Mouse (Mus musculus): ENCODE measurements around the gene Chka. TPM values are rescaled to one million over a fixed set of nuclear protein-coding genes. Genes with fewer than 3 reads are reported as not detected.

Chka gene
- polyA plus RNA-seq, 1 experiment from 2014 or later: 54.0 TPM

DNA sequence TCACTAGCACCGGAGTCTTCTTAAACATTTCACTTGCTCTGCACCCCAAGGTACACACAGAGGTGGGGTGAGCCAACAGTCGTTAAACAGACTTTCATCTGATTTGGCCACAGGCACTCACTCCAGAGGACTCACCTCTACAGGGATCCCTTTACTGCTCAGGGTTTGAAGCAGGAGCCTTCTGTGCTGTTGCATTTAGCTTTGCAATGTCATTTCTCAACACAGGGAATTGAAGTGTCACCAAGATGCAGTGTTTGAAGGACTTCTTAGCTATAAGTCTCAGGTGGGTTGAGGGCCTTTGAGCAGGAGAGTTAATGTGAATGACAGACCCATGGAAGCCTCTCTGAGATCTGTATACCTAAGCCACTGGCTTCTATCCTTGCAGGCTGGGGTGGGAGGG lies 7.9 kb upstream of the Chka start:
- H3K36me3 ChIP-seq (ENCODE audit: control insufficient read depth, insufficient read depth, low read length): no peaks in the 10 kb centered on the region
- no peak overlapping the region for H3K4me3 ChIP-seq (ENCODE audit: low read depth, low read length)
- H3K4me1 ChIP-seq (replicated peaks; ENCODE audit: control insufficient read depth, insufficient read depth, low read length): no peaks in the 10 kb centered on the region
- no peak overlapping the region for H3K9ac ChIP-seq (ENCODE audit: low read length)
- no peak for ATAC-seq (replicated peaks; ENCODE audit: low FRiP score, low TSS enrichment, low read depth)
- 71% methylated on average over 2 of the region's 2 CpGs for WGBS
- H3K27me3 ChIP-seq (replicated peaks; ENCODE audit: control insufficient read depth, insufficient read depth, low read length): no peaks in the 10 kb centered on the region
- no peak overlapping the region for H3K4me2 ChIP-seq (ENCODE audit: low read length)
- no peak overlapping the region for H3K27ac ChIP-seq (ENCODE audit: low read depth)
- DNase-seq (ENCODE audit: low spot score): no peak
- H3K9me3 ChIP-seq (ENCODE audit: control insufficient read depth, low read length): no peaks in the 10 kb centered on the region

DNA sequence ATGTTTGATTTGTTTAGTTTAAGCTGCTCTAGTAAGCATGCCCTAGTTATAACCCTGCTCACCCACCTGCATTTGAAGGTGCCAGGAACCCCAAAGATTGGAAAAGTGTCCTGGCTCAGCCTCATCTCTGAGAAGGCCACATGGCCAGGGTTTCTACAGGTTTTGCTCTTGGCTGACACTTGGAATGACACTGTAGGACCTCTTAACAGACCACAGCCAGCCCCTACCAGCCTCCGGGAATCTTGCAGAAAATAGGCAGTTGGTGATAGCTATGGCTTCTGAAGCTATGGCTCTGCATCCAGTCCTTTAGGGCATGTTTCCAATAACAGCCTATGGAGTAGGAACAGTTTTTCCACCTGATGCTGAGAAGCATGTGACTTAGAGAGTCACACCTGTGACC lies 6.7 kb upstream of the Chka start:
- H3K27ac ChIP-seq (ENCODE audit: low read depth): no peak overlapping the region
- ATAC-seq (replicated peaks; ENCODE audit: low FRiP score, low TSS enrichment, low read depth) (no peak), DNase-seq (ENCODE audit: low spot score) (no peak)
- no peak overlapping the region for H3K4me3 ChIP-seq (ENCODE audit: low read depth, low read length)
- H3K9me3 ChIP-seq (ENCODE audit: control insufficient read depth, low read length): no peaks in the 10 kb centered on the region
- no peak overlapping the region for H3K9ac ChIP-seq (ENCODE audit: low read length)
- WGBS: 100% methylated on average over 1 of the region's 1 CpGs
- H3K4me1 ChIP-seq (replicated peaks; ENCODE audit: control insufficient read depth, insufficient read depth, low read length): no peaks in the 10 kb centered on the region
- no peaks in the 10 kb centered on the region for H3K27me3 ChIP-seq (replicated peaks; ENCODE audit: control insufficient read depth, insufficient read depth, low read length)
- no peaks in the 10 kb centered on the region for H3K36me3 ChIP-seq (ENCODE audit: control insufficient read depth, insufficient read depth, low read length)
- no peak overlapping the region for H3K4me2 ChIP-seq (ENCODE audit: low read length)

DNA sequence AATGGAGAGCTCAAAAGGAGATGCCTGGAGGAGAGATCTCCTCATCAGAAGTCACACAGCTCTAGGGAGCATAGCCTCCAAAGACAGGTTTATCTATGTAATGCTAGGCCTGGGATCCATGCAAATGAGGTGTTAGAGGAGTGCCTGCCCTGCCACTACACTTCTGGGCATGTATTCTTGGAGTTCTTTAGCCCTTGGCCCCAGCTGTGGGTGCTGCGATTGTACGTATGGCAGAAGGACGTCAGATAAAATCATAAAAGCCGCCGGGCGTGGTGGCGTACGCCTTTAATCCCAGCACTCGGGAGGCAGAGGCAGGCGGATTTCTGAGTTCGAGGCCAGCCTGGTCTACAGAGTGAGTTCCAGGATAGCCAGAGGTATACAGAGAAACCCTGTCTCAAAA lies 6.2 kb upstream of the Chka start:
- Histone ChIP-seq H3K4me3 (ENCODE audit: low read depth, low read length) (no peak overlapping the region), H3K36me3 (ENCODE audit: control insufficient read depth, insufficient read depth, low read length) (no peaks in the 10 kb centered on the region), H3K9ac (ENCODE audit: low read length) (no peak overlapping the region), H3K27ac (ENCODE audit: low read depth) (no peak overlapping the region), H3K9me3 (ENCODE audit: control insufficient read depth, low read length) (no peaks in the 10 kb centered on the region), H3K27me3 (replicated peaks; ENCODE audit: control insufficient read depth, insufficient read depth, low read length) (no peaks in the 10 kb centered on the region), H3K4me2 (ENCODE audit: low read length) (no peak overlapping the region), H3K4me1 (replicated peaks; ENCODE audit: control insufficient read depth, insufficient read depth, low read length) (no peaks in the 10 kb centered on the region)
- ATAC-seq (replicated peaks; ENCODE audit: low FRiP score, low TSS enrichment, low read depth) (no peak), DNase-seq (ENCODE audit: low spot score) (no peak)
- WGBS: 86% methylated on average over 11 of the region's 11 CpGs

DNA sequence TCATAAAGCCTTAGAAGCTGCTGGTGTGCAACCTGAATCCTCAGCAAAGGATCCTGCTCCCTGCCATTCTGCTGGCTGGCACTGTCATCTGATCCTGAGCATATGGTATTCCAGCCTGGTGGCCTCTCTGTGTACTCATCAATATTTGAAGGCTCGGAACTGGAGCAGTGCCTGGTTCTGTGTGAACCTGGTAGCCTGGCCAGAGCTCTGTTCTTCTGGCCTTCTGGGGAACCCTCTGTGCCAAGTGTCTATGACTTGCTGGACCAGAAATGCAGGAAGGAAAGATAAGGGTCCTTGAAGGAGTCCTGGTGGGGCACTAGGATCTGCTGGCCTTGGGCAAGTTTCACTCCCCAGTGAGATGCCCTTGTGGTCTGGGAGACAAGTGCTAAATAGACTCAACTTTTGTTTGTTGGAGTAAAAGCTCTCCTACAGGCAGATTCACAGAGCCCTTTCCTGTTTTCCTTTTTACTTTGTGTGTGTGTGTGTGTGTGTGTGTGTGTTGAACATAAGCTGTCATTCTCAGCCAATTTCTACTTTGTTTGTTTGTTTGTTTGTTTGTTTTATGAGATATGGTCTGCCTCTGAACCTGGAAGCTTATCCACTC lies 5.7 kb upstream of the Chka start:
- WGBS: 63% methylated on average over 1 of the region's 1 CpGs

DNA sequence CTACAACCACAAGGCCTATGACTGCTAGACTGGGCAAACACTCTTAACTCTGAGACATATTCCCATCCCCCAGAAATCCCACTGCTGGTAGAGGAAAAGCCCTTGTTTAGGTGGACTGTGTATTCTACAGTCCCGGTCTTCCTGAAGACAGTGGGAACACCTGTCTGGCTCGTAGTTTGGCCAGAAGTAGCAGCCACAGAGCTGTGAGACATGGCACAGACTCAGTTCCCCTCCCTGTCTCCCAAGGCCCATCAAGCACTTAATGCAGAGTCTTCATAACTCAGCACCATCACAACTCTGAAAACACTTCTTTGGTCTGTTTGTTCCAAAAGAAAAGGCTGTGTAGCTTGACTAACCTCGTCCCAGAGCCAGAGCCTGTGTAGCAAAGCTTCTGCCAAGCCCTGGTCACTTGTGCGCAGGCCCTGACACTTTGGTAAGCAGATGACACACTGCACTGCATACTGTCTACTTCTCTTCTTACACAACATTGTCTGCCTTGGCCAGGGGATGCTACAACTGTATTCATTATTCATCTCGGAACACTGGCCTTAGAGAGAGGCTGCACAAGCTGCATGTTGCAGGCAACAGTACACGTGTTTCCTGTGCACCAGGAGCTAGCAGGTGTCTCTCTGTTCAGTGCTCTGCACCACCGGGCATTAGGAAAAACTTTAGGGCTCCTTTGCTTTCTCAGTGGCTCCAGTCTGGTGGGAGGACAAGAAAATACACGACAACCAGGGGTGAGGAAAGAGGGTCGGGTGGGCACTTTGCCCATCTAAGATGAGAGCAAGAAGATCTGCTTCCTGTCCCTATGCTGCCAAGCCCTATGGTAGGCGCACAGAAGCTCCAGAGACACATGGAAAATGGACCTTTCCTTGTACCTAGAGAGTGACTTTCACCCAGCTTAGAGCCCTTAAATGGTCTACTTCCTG lies 4.6 kb upstream of the Chka start:
- 79% methylated on average over 10 of the region's 10 CpGs for WGBS
- H3K27ac ChIP-seq (ENCODE audit: low read depth): no peak overlapping the region

More for the DNA sequence above, 5.7 kb upstream of the Chka start:
- no peak overlapping the region for H3K27ac ChIP-seq (ENCODE audit: low read depth)
- no peak overlapping the region for H3K4me3 ChIP-seq (ENCODE audit: low read depth, low read length)
- H3K4me2 ChIP-seq (ENCODE audit: low read length): no peak overlapping the region
- no peak for ATAC-seq (replicated peaks; ENCODE audit: low FRiP score, low TSS enrichment, low read depth)
- H3K27me3 ChIP-seq (replicated peaks; ENCODE audit: control insufficient read depth, insufficient read depth, low read length): no peaks in the 10 kb centered on the region
- H3K36me3 ChIP-seq (ENCODE audit: control insufficient read depth, insufficient read depth, low read length): no peaks in the 10 kb centered on the region
- no peaks in the 10 kb centered on the region for H3K9me3 ChIP-seq (ENCODE audit: control insufficient read depth, low read length)
- H3K4me1 ChIP-seq (replicated peaks; ENCODE audit: control insufficient read depth, insufficient read depth, low read length): peaks cover 2% of the 10 kb centered on the region; the same call in 1 of the 2 replicates
- DNase-seq (ENCODE audit: low spot score): no peak
- no peak overlapping the region for H3K9ac ChIP-seq (ENCODE audit: low read length)

DNA sequence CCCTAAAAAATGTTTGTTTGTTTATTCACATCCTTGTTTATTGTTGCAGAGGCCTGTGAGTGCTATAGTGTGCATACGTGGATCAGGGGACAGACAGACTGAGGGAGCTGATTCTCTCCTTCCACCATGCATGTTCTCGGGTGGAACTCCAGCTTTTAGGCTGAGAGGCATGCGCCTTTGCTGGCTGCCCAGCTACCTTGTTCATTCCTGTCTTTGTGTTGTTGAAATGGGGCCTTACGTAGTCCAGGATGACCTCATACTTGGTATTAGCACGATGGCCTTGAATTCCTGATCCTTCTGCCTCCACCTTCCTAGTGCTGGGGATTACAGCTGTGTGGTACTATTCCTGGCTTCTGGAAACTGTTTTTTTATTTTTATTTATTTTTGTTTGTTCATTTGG lies 3.9 kb upstream of the Chka start:
- H3K4me2 ChIP-seq (ENCODE audit: low read length): no peak overlapping the region
- H3K27ac ChIP-seq (ENCODE audit: low read depth): no peak overlapping the region
- H3K4me3 ChIP-seq (ENCODE audit: low read depth, low read length): no peak overlapping the region
- H3K9me3 ChIP-seq (ENCODE audit: control insufficient read depth, low read length): no peaks in the 10 kb centered on the region
- H3K4me1 ChIP-seq (replicated peaks; ENCODE audit: control insufficient read depth, insufficient read depth, low read length): peaks cover 5% of the 10 kb centered on the region; the same call in 1 of the 2 replicates
- DNase-seq (ENCODE audit: low spot score) (no peak), ATAC-seq (replicated peaks; ENCODE audit: low FRiP score, low TSS enrichment, low read depth) (no peak)
- no peaks in the 10 kb centered on the region for H3K36me3 ChIP-seq (ENCODE audit: control insufficient read depth, insufficient read depth, low read length)
- H3K9ac ChIP-seq (ENCODE audit: low read length): no peak overlapping the region
- 82% methylated on average over 5 of the region's 5 CpGs for WGBS
- no peaks in the 10 kb centered on the region for H3K27me3 ChIP-seq (replicated peaks; ENCODE audit: control insufficient read depth, insufficient read depth, low read length)

More for the DNA sequence above, 4.6 kb upstream of the Chka start:
- H3K36me3 ChIP-seq (ENCODE audit: control insufficient read depth, insufficient read depth, low read length): no peaks in the 10 kb centered on the region
- H3K27me3 ChIP-seq (replicated peaks; ENCODE audit: control insufficient read depth, insufficient read depth, low read length): no peaks in the 10 kb centered on the region
- H3K4me3 ChIP-seq (ENCODE audit: low read depth, low read length): no peak overlapping the region
- peaks cover 5% of the 10 kb centered on the region; the same call in 1 of the 2 replicates for H3K4me1 ChIP-seq (replicated peaks; ENCODE audit: control insufficient read depth, insufficient read depth, low read length)
- no peaks in the 10 kb centered on the region for H3K9me3 ChIP-seq (ENCODE audit: control insufficient read depth, low read length)
- no peak for DNase-seq (ENCODE audit: low spot score)
- no peak overlapping the region for H3K9ac ChIP-seq (ENCODE audit: low read length)
- no peak for ATAC-seq (replicated peaks; ENCODE audit: low FRiP score, low TSS enrichment, low read depth)
- H3K4me2 ChIP-seq (ENCODE audit: low read length): no peak overlapping the region

DNA sequence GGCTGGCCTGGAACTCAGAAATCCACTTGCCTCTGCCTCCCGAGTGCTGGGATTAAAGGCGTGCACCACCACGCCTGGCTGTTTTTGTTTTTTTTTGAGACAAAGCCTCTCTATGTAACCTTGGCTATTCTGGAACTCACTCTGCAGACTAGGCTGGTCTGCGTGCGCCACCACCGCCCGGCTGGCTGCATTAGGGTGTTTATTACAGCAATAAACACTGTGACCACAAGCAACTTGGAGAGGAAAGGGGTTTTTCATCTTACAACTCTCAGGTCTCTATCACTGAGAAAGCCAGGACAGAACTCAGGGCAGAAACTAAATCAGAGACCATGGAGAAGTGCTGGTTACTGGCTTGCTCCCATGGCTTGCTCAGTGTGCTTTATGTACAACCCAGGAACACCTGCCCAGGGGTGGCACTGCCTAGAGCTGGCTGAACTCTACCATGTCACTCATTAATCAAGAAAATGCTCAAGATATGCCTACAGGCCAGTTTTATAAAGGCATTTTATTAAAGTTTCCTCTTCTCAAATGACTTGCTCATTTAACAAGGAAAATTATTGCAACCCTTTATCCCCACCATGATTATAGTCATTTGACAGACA lies 3.3 kb upstream of the Chka start:
- no peak overlapping the region for H3K4me2 ChIP-seq (ENCODE audit: low read length)
- no peak overlapping the region for H3K4me3 ChIP-seq (ENCODE audit: low read depth, low read length)
- no peak for DNase-seq (ENCODE audit: low spot score)
- H3K9me3 ChIP-seq (ENCODE audit: control insufficient read depth, low read length): no peaks in the 10 kb centered on the region
- H3K27me3 ChIP-seq (replicated peaks; ENCODE audit: control insufficient read depth, insufficient read depth, low read length): no peaks in the 10 kb centered on the region
- H3K27ac ChIP-seq (ENCODE audit: low read depth): no peak overlapping the region
- peaks cover 10% of the 10 kb centered on the region for H3K4me1 ChIP-seq (replicated peaks; ENCODE audit: control insufficient read depth, insufficient read depth, low read length)
- ATAC-seq (replicated peaks; ENCODE audit: low FRiP score, low TSS enrichment, low read depth): no peak
- no peak overlapping the region for H3K9ac ChIP-seq (ENCODE audit: low read length)
- H3K36me3 ChIP-seq (ENCODE audit: control insufficient read depth, insufficient read depth, low read length): no peaks in the 10 kb centered on the region
- 49% methylated on average over 7 of the region's 7 CpGs for WGBS

DNA sequence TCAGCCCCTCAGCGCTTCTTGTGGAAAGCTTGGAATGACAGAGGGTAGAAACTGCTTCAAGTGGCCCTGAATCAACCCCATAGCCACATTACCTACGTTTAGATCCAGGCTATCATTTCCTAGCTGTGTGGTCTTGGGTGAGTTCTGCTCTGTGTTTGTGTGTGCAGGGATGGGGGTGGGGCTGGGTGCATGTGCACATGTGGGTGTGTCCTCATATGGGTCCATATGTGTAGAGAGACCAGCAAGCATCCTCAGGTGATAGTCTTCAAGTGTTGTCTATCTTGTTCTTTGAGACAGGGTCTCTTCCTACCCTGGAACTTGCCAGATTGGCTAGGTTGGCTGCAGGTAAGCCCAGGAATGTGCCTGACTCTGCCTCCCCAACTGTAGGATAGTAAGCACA lies 2.3 kb upstream of the Chka start:
- H3K9me3 ChIP-seq (ENCODE audit: control insufficient read depth, low read length): no peaks in the 10 kb centered on the region
- 81% methylated on average over 2 of the region's 2 CpGs for WGBS
- no peaks in the 10 kb centered on the region for H3K36me3 ChIP-seq (ENCODE audit: control insufficient read depth, insufficient read depth, low read length)
- H3K4me2 ChIP-seq (ENCODE audit: low read length): no peak overlapping the region
- peaks cover 18% of the 10 kb centered on the region for H3K4me1 ChIP-seq (replicated peaks; ENCODE audit: control insufficient read depth, insufficient read depth, low read length)
- DNase-seq (ENCODE audit: low spot score): no peak
- no peaks in the 10 kb centered on the region for H3K27me3 ChIP-seq (replicated peaks; ENCODE audit: control insufficient read depth, insufficient read depth, low read length)
- no peak for ATAC-seq (replicated peaks; ENCODE audit: low FRiP score, low TSS enrichment, low read depth)
- H3K9ac ChIP-seq (ENCODE audit: low read length): no peak overlapping the region
- no peak overlapping the region for H3K4me3 ChIP-seq (ENCODE audit: low read depth, low read length)
- H3K27ac ChIP-seq (ENCODE audit: low read depth): no peak overlapping the region

All from intestine, embryonic 14.5 days (tissue).